Mouse (Mus musculus): ENCODE results near the gene Lrrc8c. TPM values are rescaled to one million over a fixed set of nuclear protein-coding genes. Genes with fewer than 3 reads are reported as not detected.
A peak's percentile ranks its signal among the peaks of the same experiment; 100 is the strongest.

Gene Lrrc8c
- total and polyA plus RNA-seq, 2 experiments from 2014 or later, result 6.9 to 11.5 TPM

DNA sequence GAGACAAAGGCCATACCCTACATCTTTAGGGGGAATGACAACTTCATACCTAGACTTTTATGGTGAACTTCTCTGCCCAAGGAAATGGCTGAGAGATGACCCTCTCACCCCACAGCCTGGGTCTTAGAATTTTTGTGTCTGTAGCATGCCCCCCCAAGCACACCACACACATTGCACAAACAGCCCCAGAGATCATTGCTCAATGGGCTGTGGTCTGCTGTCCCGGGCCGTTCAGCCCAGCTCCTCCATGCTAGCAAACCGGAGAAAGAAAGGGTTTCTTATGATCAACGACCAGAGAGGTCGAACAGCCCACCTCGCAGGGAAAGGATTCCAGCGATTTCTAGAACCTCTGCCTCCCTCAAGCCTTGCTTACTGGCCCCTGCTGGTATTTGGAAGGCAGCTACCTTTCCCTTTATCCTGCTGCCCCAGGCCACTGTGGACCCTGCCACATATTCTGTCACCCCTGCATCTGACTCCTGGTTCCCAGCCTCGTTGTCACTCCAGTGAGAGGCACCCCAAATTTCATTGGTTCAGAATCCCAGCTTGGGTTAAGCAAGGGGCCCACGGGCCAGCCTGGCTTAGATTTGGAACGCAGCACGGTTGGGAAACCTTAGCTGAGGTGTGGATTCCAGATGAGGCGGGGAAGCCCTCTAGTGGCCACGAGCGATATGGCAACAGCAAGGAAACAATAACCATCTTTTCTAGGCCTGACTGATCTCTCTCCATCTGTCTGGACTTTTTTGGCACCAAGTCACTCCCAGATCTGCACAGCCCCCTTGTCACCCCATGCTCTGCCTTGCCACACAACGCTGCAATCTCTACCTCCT is 135.3 kb downstream of the Lrrc8c start:
- no peak overlapping the region for H3K27ac ChIP-seq (ENCODE audit: low read depth, low read length)
- peak; percentile 86 for DNase-seq
- H3K9ac ChIP-seq, result no peak overlapping the region
- 30% methylated on average over 15 of the region's 15 CpGs for WGBS
- H3K4me3 ChIP-seq (ENCODE audit: low read depth, low read length), result no peak overlapping the region
- peak; percentile 96 for TF ChIP-seq CTCF (IDR thresholded peaks at IDR 0.05; ENCODE audit: low read depth)
- 0 out of 2 replicates have a peak, but pooled peaks cover 6% of the 10 kb centered on the region for H3K4me1 ChIP-seq (ENCODE audit: insufficient read depth)
- peak; percentile 90 for ATAC-seq
- H3K4me2 ChIP-seq (ENCODE audit: low read depth), result no peak overlapping the region; the same call in 1 of the 2 replicates
- H3K27me3 ChIP-seq (ENCODE audit: insufficient read depth, low read length), result no peaks in the 10 kb centered on the region
- no peaks in the 10 kb centered on the region for H3K36me3 ChIP-seq (ENCODE audit: insufficient read depth)
- no peaks in the 10 kb centered on the region for H3K9me3 ChIP-seq (ENCODE audit: low read length)

GRCm38 (mm10) chr5:105655100-105655734 is 136.0 kb downstream of the Lrrc8c start:
- TF ChIP-seq CTCF (IDR thresholded peaks at IDR 0.05; ENCODE audit: low read depth), result 0 out of 2 replicates have a peak, but pooled peaks have one; percentile 2
- H3K27ac ChIP-seq (ENCODE audit: low read depth, low read length), result 0 out of 2 replicates have a peak overlapping the region, but pooled peaks have one; percentile 35
- WGBS, result 65% methylated on average over 12 of the region's 12 CpGs
- H3K4me1 ChIP-seq (ENCODE audit: insufficient read depth), result 0 out of 2 replicates have a peak, but pooled peaks cover 6% of the 10 kb centered on the region
- DNase-seq, result peak; percentile 39
- H3K9ac ChIP-seq, result no peak overlapping the region
- no peaks in the 10 kb centered on the region for H3K36me3 ChIP-seq (ENCODE audit: insufficient read depth)
- H3K27me3 ChIP-seq (ENCODE audit: insufficient read depth, low read length), result no peaks in the 10 kb centered on the region
- H3K4me2 ChIP-seq (ENCODE audit: low read depth), result no peak overlapping the region
- no peak overlapping the region for H3K4me3 ChIP-seq (ENCODE audit: low read depth, low read length)
- ATAC-seq, result peak; percentile 52
- H3K9me3 ChIP-seq (ENCODE audit: low read length), result no peaks in the 10 kb centered on the region

GRCm38 (mm10) chr5:105661894-105662293 is 142.7 kb downstream of the Lrrc8c start:
- DNase-seq (no peak), ATAC-seq (no peak)
- no peak overlapping the region for H3K4me2 ChIP-seq (ENCODE audit: low read depth)
- WGBS, result 94% methylated on average over 5 of the region's 5 CpGs
- H3K9ac ChIP-seq, result no peak overlapping the region
- no peak overlapping the region for H3K4me3 ChIP-seq (ENCODE audit: low read depth, low read length)
- H3K27me3 ChIP-seq (ENCODE audit: insufficient read depth, low read length), result no peaks in the 10 kb centered on the region
- no peaks in the 10 kb centered on the region for H3K9me3 ChIP-seq (ENCODE audit: low read length)
- no peaks in the 10 kb centered on the region for H3K36me3 ChIP-seq (ENCODE audit: insufficient read depth)
- no peaks in the 10 kb centered on the region for H3K4me1 ChIP-seq (ENCODE audit: insufficient read depth)
- TF ChIP-seq CTCF (IDR thresholded peaks at IDR 0.05; ENCODE audit: low read depth), result no peak
- H3K27ac ChIP-seq (ENCODE audit: low read depth, low read length), result no peak overlapping the region

Other genes starting within 250 kb of the Lrrc8c start
- not detected in 2 replicates for gene Gm43302, start 225.7 kb upstream of the Lrrc8c start, total RNA-seq (2014; rRNA removed)
- 0.33 TPM in 1 of 2 replicates, not detected in the other for gene Gm43302, start 225.7 kb upstream of the Lrrc8c start, polyA plus RNA-seq (2015; fragmentation: Nextera tagmentation; extraction: Ambion mirVana)
- 2.0 and 3.2 TPM in 2 replicates for gene Gbp6, start 225.7 kb upstream of the Lrrc8c start, total RNA-seq (2014; rRNA removed)
- 1.1 and 1.8 TPM in 2 replicates for gene Gbp6, start 225.7 kb upstream of the Lrrc8c start, polyA plus RNA-seq (2015; fragmentation: Nextera tagmentation; extraction: Ambion mirVana)
- 57.3 and 64.0 TPM in 2 replicates for gene Lrrc8b, start 103.6 kb upstream of the Lrrc8c start, total RNA-seq (2014; rRNA removed)
- gene Lrrc8b, start 103.6 kb upstream of the Lrrc8c start, polyA plus RNA-seq (2015; fragmentation: Nextera tagmentation; extraction: Ambion mirVana), result 16.5 and 20.8 TPM in 2 replicates
- 11.8 and 16.8 TPM in 2 replicates for gene Lrrc8d, start 180.6 kb downstream of the Lrrc8c start, total RNA-seq (2014; rRNA removed)
- gene Lrrc8d, start 180.6 kb downstream of the Lrrc8c start, polyA plus RNA-seq (2015; fragmentation: Nextera tagmentation; extraction: Ambion mirVana), result 25.6 and 37.2 TPM in 2 replicates